Mouse (Mus musculus): ENCODE results near the gene Rtkn2. TPM values are rescaled to one million over a fixed set of nuclear protein-coding genes. Genes with fewer than 3 reads are reported as not detected.

The Rtkn2 gene
- polyA plus RNA-seq, 1 experiment from 2014 or later: 5.1 TPM

GRCm38 (mm10) chr10:68029081-68029626 is 49.8 kb downstream of the Rtkn2 start:
- no peak overlapping the region for H3K4me2 ChIP-seq
- H3K9ac ChIP-seq: no peak overlapping the region
- WGBS: 79% methylated on average over 5 of the region's 5 CpGs
- H3K4me1 ChIP-seq (replicated peaks): 0 out of 2 replicates have a peak, but pooled peaks cover 4% of the 10 kb centered on the region
- no peaks in the 10 kb centered on the region for H3K27me3 ChIP-seq
- ATAC-seq (ENCODE audit: low FRiP score): no peak
- H3K4me3 ChIP-seq: no peak overlapping the region
- no peaks in the 10 kb centered on the region for H3K36me3 ChIP-seq
- H3K9me3 ChIP-seq: no peaks in the 10 kb centered on the region
- no peak overlapping the region for H3K27ac ChIP-seq

DNA sequence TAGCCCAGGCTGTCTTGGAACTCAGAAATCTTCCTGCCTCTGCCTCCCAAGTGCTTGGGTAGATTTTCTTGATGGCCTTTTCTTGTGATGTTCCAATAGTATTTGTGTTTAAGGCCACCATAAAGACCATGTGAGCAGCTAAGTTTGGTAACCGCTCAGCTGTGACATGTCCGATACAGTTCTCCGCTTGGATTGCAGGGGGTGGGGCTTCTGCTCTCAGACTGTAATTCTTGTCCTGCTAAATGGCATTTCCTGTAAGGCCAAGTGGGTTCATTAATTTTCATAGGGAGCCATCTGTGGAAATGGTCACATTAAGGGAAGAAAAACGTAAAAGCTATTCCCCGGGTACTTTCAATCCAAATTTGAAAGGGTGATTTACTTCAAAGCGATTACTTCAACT is 50.7 kb downstream of the Rtkn2 start:
- H3K9me3 ChIP-seq: no peaks in the 10 kb centered on the region
- H3K27ac ChIP-seq: no peak overlapping the region
- no peaks in the 10 kb centered on the region for H3K36me3 ChIP-seq
- H3K4me1 ChIP-seq (replicated peaks): 0 out of 2 replicates have a peak, but pooled peaks cover 4% of the 10 kb centered on the region
- H3K4me2 ChIP-seq: no peak overlapping the region
- no peak overlapping the region for H3K4me3 ChIP-seq
- ATAC-seq (ENCODE audit: low FRiP score): no peak
- 59% methylated on average over 6 of the region's 6 CpGs for WGBS
- no peak overlapping the region for H3K9ac ChIP-seq
- no peaks in the 10 kb centered on the region for H3K27me3 ChIP-seq

- no peak overlapping the region for H3K4me2 ChIP-seq
- H3K9ac ChIP-seq: no peak overlapping the region
- 95% methylated on average over 20 of the region's 20 CpGs for WGBS
- H3K4me1 ChIP-seq (replicated peaks): peaks cover 14% of the 10 kb centered on the region
- H3K9me3 ChIP-seq: no peaks in the 10 kb centered on the region
- no peaks in the 10 kb centered on the region for H3K27me3 ChIP-seq
- H3K27ac ChIP-seq: no peak overlapping the region
- no peak overlapping the region for H3K4me3 ChIP-seq
- peaks cover 4% of the 10 kb centered on the region; the same call in 1 of the 2 replicates for H3K36me3 ChIP-seq
- ATAC-seq (ENCODE audit: low FRiP score): no peak
Measured at GRCm38 (mm10) chr10:68035707-68036367, 56.5 kb downstream of the Rtkn2 start.

- 84% methylated on average over 17 of the region's 17 CpGs for WGBS
- peaks cover 4% of the 10 kb centered on the region; the same call in 1 of the 2 replicates for H3K36me3 ChIP-seq
Measured at GRCm38 (mm10) chr10:68036368-68036980, 57.1 kb downstream of the Rtkn2 start.

DNA sequence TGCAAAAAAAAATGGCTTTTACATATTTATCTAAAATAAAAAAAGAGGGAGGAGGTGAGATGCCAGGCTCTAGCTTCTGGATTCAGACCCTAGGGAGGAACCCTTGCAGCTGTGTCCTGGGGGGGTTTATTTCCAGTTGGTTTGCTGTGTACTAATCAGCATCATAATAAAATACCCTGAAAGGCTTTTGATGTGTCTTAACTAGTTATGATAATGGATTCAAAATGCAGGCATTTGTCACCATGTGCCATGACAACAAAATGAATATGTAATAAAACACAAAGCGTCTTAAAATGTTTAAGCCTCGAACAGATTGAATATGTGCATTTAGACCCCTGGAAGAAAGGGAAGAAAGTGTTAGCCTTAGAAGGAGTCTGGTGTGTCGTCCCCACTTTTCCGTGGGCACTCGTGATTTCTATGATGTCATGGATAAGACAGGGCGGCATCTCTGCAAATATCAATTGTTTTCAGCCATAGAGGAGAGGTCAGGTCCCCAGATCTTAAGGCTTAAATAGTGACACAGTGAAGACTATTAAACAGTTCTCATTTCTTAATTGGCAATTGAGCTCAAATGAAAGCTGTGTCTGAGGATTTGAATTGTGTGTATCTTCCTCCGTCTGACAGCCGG is 59.7 kb downstream of the Rtkn2 start:
- 0 out of 2 replicates have a peak, but pooled peaks have one; percentile 44 for ATAC-seq (ENCODE audit: low FRiP score)
- H3K9me3 ChIP-seq: no peaks in the 10 kb centered on the region
- H3K4me2 ChIP-seq: no peak overlapping the region
- peaks cover 4% of the 10 kb centered on the region; the same call in 1 of the 2 replicates for H3K36me3 ChIP-seq
- peak overlapping the region; percentile 61 for H3K27ac ChIP-seq
- no peaks in the 10 kb centered on the region for H3K27me3 ChIP-seq
- peaks cover 19% of the 10 kb centered on the region for H3K4me1 ChIP-seq (replicated peaks)
- no peak overlapping the region for H3K4me3 ChIP-seq
- 30% methylated on average over 8 of the region's 8 CpGs for WGBS
- no peak overlapping the region for H3K9ac ChIP-seq

More at GRCm38 (mm10) chr10:68036368-68036980, 57.1 kb downstream of the Rtkn2 start:
- Histone ChIP-seq H3K9ac (no peak overlapping the region), H3K4me1 (replicated peaks) (peaks cover 14% of the 10 kb centered on the region), H3K4me3 (no peak overlapping the region), H3K27me3 (no peaks in the 10 kb centered on the region), H3K4me2 (no peak overlapping the region), H3K9me3 (no peaks in the 10 kb centered on the region), H3K27ac (no peak overlapping the region)
- no peak for ATAC-seq (ENCODE audit: low FRiP score)

DNA sequence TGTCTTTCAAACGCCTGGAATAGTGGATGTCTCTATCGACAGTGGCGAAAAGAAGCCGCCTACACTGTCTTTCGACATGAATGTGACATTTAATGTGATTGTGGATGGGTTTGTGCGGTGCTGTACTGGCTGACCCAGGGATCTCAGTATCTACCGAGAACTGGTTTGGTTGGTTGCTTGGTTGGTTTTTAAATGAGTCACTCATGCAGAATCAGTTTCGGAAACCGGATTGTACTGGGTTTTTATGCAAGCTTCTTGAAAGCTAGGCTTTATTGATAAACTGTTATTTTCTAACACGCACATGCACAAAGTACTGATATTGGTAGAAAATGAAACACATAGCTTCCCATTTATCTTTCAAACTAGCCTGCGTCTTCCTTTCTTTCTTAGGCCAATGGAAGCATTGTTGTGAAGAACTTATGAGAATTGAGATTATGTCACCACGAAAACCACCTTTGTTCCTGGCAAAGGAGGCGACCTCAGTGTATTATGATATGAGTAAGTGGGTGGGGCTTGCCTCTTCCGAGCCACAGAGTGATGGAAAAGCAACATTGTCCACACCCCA is 60.4 kb downstream of the Rtkn2 start:
- peaks cover 25% of the 10 kb centered on the region for H3K4me1 ChIP-seq (replicated peaks)
- H3K9ac ChIP-seq: no peak overlapping the region

GRCm38 (mm10) chr10:68040394-68040793 is 61.0 kb downstream of the Rtkn2 start:
- no peak for ATAC-seq (ENCODE audit: low FRiP score)
- Histone ChIP-seq H3K27me3 (no peaks in the 10 kb centered on the region), H3K27ac (no peak overlapping the region), H3K9me3 (no peaks in the 10 kb centered on the region), H3K9ac (no peak overlapping the region), H3K4me3 (no peak overlapping the region), H3K36me3 (peaks cover 4% of the 10 kb centered on the region; the same call in 1 of the 2 replicates), H3K4me2 (no peak overlapping the region), H3K4me1 (replicated peaks) (peaks cover 29% of the 10 kb centered on the region)
- 89% methylated on average over 6 of the region's 6 CpGs for WGBS

More for the DNA sequence above, 60.4 kb downstream of the Rtkn2 start:
- H3K4me2 ChIP-seq: no peak overlapping the region
- ATAC-seq (ENCODE audit: low FRiP score): no peak
- H3K27ac ChIP-seq: peak overlapping the region; percentile 61
- peaks cover 4% of the 10 kb centered on the region; the same call in 1 of the 2 replicates for H3K36me3 ChIP-seq
- no peak overlapping the region for H3K4me3 ChIP-seq
- no peaks in the 10 kb centered on the region for H3K27me3 ChIP-seq
- WGBS: 50% methylated on average over 14 of the region's 14 CpGs
- no peaks in the 10 kb centered on the region for H3K9me3 ChIP-seq

DNA sequence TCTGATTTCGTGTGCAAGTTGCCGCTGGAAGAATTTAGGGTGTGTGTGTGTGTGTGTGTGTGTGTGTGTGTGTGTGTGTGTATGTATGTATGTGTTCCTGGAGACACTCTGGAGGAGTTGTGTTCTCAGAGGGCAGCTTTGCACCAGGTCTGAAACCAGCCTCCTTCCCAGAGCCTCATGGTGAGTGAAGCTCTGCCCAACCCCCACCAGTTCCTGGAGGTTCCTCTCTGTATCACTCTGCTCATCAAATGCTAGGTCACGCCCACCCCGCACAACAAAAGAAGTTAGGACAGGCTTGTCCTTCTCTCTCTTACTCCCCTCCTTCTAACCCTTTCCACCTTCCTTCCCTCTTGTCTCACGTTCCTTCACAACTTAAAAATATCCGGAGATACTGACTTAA is 64.6 kb downstream of the Rtkn2 start:
- 27% methylated on average over 6 of the region's 6 CpGs for WGBS
- Histone ChIP-seq H3K4me2 (no peak overlapping the region), H3K36me3 (no peaks in the 10 kb centered on the region), H3K9me3 (no peaks in the 10 kb centered on the region), H3K27me3 (no peaks in the 10 kb centered on the region), H3K9ac (no peak overlapping the region), H3K27ac (0 out of 2 replicates have a peak overlapping the region, but pooled peaks have one; percentile 52), H3K4me3 (no peak overlapping the region), H3K4me1 (replicated peaks) (peaks cover 22% of the 10 kb centered on the region)
- 0 out of 2 replicates have a peak, but pooled peaks have one; percentile 11 for ATAC-seq (ENCODE audit: low FRiP score)

DNA sequence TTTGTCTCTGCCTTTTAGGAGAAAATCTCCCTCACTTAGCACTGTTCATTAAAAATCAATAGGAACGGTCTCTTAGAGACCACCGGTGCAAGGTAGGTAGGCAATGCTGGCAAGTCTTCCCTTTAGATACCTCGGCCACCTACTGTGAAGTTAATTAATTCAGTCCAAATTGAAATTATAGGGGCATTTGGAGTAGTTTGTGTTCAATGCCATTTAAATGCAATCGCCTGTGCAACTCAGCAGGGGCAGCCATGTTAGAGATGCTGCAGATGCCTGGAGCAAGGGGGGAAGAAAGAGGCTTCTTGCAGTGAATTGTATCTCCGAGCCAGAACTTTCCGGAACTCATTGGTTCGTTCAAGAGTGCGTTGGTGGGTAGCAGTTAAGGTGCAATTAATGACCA is 65.5 kb downstream of the Rtkn2 start:
- 52% methylated on average over 8 of the region's 8 CpGs for WGBS
- ATAC-seq (ENCODE audit: low FRiP score): 0 out of 2 replicates have a peak, but pooled peaks have one; percentile 54

GRCm38 (mm10) chr10:68048641-68049305 is 69.4 kb downstream of the Rtkn2 start:
- Histone ChIP-seq H3K9me3 (no peaks in the 10 kb centered on the region), H3K27me3 (no peaks in the 10 kb centered on the region), H3K4me2 (no peak overlapping the region), H3K4me1 (replicated peaks) (peaks cover 14% of the 10 kb centered on the region), H3K27ac (no peak overlapping the region), H3K9ac (no peak overlapping the region), H3K4me3 (no peak overlapping the region), H3K36me3 (no peaks in the 10 kb centered on the region)
- WGBS: 88% methylated on average over 8 of the region's 8 CpGs
- ATAC-seq (ENCODE audit: low FRiP score): no peak

More for the DNA sequence above, 65.5 kb downstream of the Rtkn2 start:
- Histone ChIP-seq H3K36me3 (no peaks in the 10 kb centered on the region), H3K27me3 (no peaks in the 10 kb centered on the region), H3K4me2 (no peak overlapping the region), H3K4me1 (replicated peaks) (peaks cover 15% of the 10 kb centered on the region), H3K9me3 (no peaks in the 10 kb centered on the region), H3K27ac (peak overlapping the region; percentile 52; the same call in 1 of the 2 replicates), H3K9ac (no peak overlapping the region), H3K4me3 (no peak overlapping the region)

- 92% methylated on average over 13 of the region's 13 CpGs for WGBS
- Histone ChIP-seq H3K4me2 (no peak overlapping the region), H3K27ac (no peak overlapping the region), H3K36me3 (no peaks in the 10 kb centered on the region), H3K9ac (no peak overlapping the region), H3K9me3 (no peaks in the 10 kb centered on the region), H3K4me1 (replicated peaks) (no peaks in the 10 kb centered on the region), H3K4me3 (no peak overlapping the region), H3K27me3 (no peaks in the 10 kb centered on the region)
- ATAC-seq (ENCODE audit: low FRiP score): no peak
Measured at GRCm38 (mm10) chr10:68050882-68051281, 71.5 kb downstream of the Rtkn2 start.
